Mouse (Mus musculus): Measurements from ENCODE around the gene H2afy.

DNA sequence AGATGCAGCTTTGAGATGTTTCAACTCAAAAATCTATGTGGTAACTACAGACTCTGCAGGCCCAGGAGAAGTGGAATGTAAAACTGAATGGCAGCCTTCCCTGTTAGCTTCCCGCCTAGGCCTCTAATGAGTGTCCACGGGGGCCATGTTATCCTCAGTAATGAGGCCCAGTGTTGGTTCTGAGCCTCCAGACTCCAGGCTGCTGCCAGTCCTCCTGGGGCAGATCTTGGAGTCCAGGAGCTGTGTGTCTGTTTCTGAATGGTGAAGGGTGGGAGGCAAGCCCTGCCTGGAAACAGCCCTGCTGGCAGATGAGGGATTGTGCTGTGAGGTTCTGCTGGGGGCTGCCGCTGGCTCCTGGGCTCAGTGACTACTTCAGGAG, 32.2 kb upstream of the H2afy start:
- TF ChIP-seq EP300 (optimal IDR thresholded peaks at IDR 0.05): no peak
- no peak for TF ChIP-seq CTCF (IDR thresholded peaks at IDR 0.05; ENCODE audit: low read depth)
